Mouse (Mus musculus) heart, embryonic 13.5 days (tissue): ENCODE results near the gene Adamts2. TPM values are rescaled to one million over a fixed set of nuclear protein-coding genes. Genes with fewer than 3 reads are reported as not detected.

Experiments used
- ATAC-seq: fragments of 200-750 bp; cut with Nextera tagmentation; 2 replicates; pipeline ENCODE4 v1.8.0; 2017; ENCODE audit warnings: moderate TSS enrichment; ENCODE audit not compliant: insufficient number of reproducible peaks, low FRiP score, low TSS enrichment; ENCODE audit errors: extremely low read depth
- H3K27ac ChIP-seq: fragments of 300-500 bp; sonication (generic); replicated peaks from 2 replicates; pipeline ENCODE4 v1.5.1; 2015; ENCODE audit warnings: moderate library complexity, mild to moderate bottlenecking, inconsistent platforms
- H3K27me3 ChIP-seq: fragments of 300-500 bp; sonication (generic); replicated peaks from 2 replicates; pipeline ENCODE4 v1.6.1; 2015; ENCODE audit warnings: mild to moderate bottlenecking, inconsistent platforms
- H3K36me3 ChIP-seq: fragments of 300-500 bp; sonication (generic); 2 replicates; pipeline ENCODE4 v1.6.1; 2015; ENCODE audit warnings: mild to moderate bottlenecking, inconsistent platforms
- H3K4me1 ChIP-seq: fragments of 300-500 bp; sonication (generic); 2 replicates; pipeline ENCODE4 v1.6.1; 2015; ENCODE audit warnings: inconsistent platforms
- H3K4me2 ChIP-seq: fragments of 300-500 bp; sonication (generic); 2 replicates; pipeline ENCODE4 v1.6.1; 2015; ENCODE audit warnings: inconsistent platforms, mild to moderate bottlenecking, moderate library complexity
- H3K4me3 ChIP-seq: fragments of 300-500 bp; sonication (generic); 2 replicates; pipeline ENCODE4 v1.5.1; 2015; ENCODE audit warnings: moderate library complexity, mild to moderate bottlenecking, inconsistent platforms
- H3K9ac ChIP-seq: fragments of 300-500 bp; sonication (generic); 2 replicates; pipeline ENCODE4 v1.6.1; 2015; ENCODE audit warnings: inconsistent platforms, mild to moderate bottlenecking, moderate library complexity
- H3K9me3 ChIP-seq: fragments of 300-500 bp; sonication (generic); 2 replicates; pipeline ENCODE4 v1.6.1; 2016; ENCODE audit warnings: inconsistent platforms
- WGBS: fragments of 180-500 bp; shearing (Covaris S2); methylation state at CpG from one replicate; pipeline ENCODE4 v1.1.7; 2015; ENCODE audit warnings: mixed read lengths; 5-methylcytosine and 5-hydroxymethylcytosine counted together
- polyA plus RNA-seq: library from polyadenylated mRNA; unstranded; fragments of >200 nt; fragmentation: Nextera tagmentation; extraction: Ambion mirVana; gene quantifications from 2 replicates; pipeline ENCODE4 v1.2.1, GENCODE M21; 2015

Gene Adamts2
- polyA plus RNA-seq, 1 experiment from 2014 or later, result 7.0 TPM

GRCm38 (mm10) chr11:50849310-50849709 is 247.4 kb downstream of the Adamts2 start:
- Histone ChIP-seq H3K27ac (no peak overlapping the region), H3K9me3 (peaks cover 8% of the 10 kb centered on the region; the same call in 1 of the 2 replicates), H3K4me1 (peaks cover 32% of the 10 kb centered on the region), H3K4me2 (peak overlapping the region; percentile 73), H3K36me3 (no peaks in the 10 kb centered on the region), H3K27me3 (peaks cover 75% of the 10 kb centered on the region), H3K9ac (no peak overlapping the region), H3K4me3 (peak overlapping the region; percentile 9; the same call in 1 of the 2 replicates)
- ATAC-seq, result no peak
- 5% methylated on average over 10 of the region's 10 CpGs for WGBS

GRCm38 (mm10) chr11:50850177-50850735 is 248.4 kb downstream of the Adamts2 start, which contains the start of gene Grm6:
Gene Grm6, plus strand, starts transcription at chr11:50850685.
- Histone ChIP-seq H3K27ac (no peak within 1 kb of the TSS), H3K27me3 (peaks cover 75% of the 10 kb centered on the region), H3K9me3 (peaks cover 8% of the 10 kb centered on the region; the same call in 1 of the 2 replicates), H3K4me2 (peak within 1 kb of the TSS; percentile 73), H3K4me1 (peaks cover 32% of the 10 kb centered on the region), H3K36me3 (no peaks in the 10 kb centered on the region), H3K4me3 (peak within 1 kb of the TSS; percentile 52), H3K9ac (peak within 1 kb of the TSS; percentile 65)
- 3% methylated on average over 11 of the region's 11 CpGs for WGBS
- no peak for ATAC-seq

- H3K27me3 ChIP-seq, result peaks cover 71% of the 10 kb centered on the region
- H3K4me1 ChIP-seq, result peaks cover 32% of the 10 kb centered on the region
- WGBS, result under 1% methylated on average over 72 of the region's 72 CpGs
- no peaks in the 10 kb centered on the region for H3K36me3 ChIP-seq
- H3K4me2 ChIP-seq, result peak overlapping the region; percentile 73
- H3K9ac ChIP-seq, result peak overlapping the region; percentile 65
- H3K27ac ChIP-seq, result no peak overlapping the region
- no peak for ATAC-seq
- H3K4me3 ChIP-seq, result peak overlapping the region; percentile 52
- H3K9me3 ChIP-seq, result peaks cover 8% of the 10 kb centered on the region; the same call in 1 of the 2 replicates
Measured at GRCm38 (mm10) chr11:50850989-50851601, 249.2 kb downstream of the Adamts2 start.

Other genes starting within 250 kb of the Adamts2 start
- gene Cby3, start 247.6 kb upstream of the Adamts2 start, polyA plus RNA-seq, result not detected in 2 replicates
- gene Hnrnph1, start 225.1 kb upstream of the Adamts2 start, polyA plus RNA-seq, result 232 and 238 TPM in 2 replicates
- 19.5 and 22.2 TPM in 2 replicates for gene Rufy1, start 171.0 kb upstream of the Adamts2 start, polyA plus RNA-seq
- 12.6 and 13.5 TPM in 2 replicates for gene Zfp354c, start 225.6 kb downstream of the Adamts2 start, polyA plus RNA-seq
- 0.31 and 0.49 TPM in 2 replicates for gene Zfp879, start 239.5 kb downstream of the Adamts2 start, polyA plus RNA-seq
- gene Grm6, start 248.6 kb downstream of the Adamts2 start, polyA plus RNA-seq, result not detected in 2 replicates